Mouse (Mus musculus): Measurements from ENCODE around the gene Pim3. TPM values are rescaled to one million over a fixed set of nuclear protein-coding genes. Genes with fewer than 3 reads are reported as not detected.
A peak's percentile ranks its signal among the peaks of the same experiment; 100 is the strongest.

Pim3 gene
- polyA plus RNA-seq, 1 experiment = 55.0 TPM

DNA sequence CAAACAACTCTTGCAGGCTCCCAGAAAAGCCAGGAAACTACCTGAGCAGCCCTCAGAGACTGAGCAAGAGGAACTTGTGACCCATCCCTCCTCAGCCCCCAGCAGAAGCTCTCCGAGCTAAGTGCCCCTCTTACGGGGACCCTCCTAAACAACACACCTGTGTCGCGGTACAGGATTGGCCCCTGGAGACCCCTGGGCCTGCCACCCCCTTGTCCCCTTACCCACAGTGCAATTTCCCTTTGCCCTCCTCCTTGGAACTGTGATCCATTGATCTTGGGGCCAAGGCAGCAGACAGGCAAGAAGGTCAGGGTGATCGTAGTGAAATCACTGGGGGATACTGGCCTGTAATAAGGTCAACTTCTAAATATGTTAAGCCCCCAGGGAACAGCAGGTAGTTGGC is 25.4 kb upstream of the Pim3 start:
- no peak overlapping the region for H3K4me3 ChIP-seq (replicated peaks; ENCODE audit: extremely low read depth, low read depth, low read length)
- DNase-seq = no peak
- H3K4me1 ChIP-seq (ENCODE audit: control insufficient read depth, insufficient read depth, low read length) = peaks cover 15% of the 10 kb centered on the region
- WGBS = 66% methylated on average over 5 of the region's 5 CpGs
- TF ChIP-seq POLR2A (IDR thresholded peaks at IDR 0.05; ENCODE audit: borderline replicate concordance, extremely low read depth, low read depth, low read length) (no peak), CTCF (IDR thresholded peaks at IDR 0.05; ENCODE audit: insufficient read depth, low read length) (no peak)

DNA sequence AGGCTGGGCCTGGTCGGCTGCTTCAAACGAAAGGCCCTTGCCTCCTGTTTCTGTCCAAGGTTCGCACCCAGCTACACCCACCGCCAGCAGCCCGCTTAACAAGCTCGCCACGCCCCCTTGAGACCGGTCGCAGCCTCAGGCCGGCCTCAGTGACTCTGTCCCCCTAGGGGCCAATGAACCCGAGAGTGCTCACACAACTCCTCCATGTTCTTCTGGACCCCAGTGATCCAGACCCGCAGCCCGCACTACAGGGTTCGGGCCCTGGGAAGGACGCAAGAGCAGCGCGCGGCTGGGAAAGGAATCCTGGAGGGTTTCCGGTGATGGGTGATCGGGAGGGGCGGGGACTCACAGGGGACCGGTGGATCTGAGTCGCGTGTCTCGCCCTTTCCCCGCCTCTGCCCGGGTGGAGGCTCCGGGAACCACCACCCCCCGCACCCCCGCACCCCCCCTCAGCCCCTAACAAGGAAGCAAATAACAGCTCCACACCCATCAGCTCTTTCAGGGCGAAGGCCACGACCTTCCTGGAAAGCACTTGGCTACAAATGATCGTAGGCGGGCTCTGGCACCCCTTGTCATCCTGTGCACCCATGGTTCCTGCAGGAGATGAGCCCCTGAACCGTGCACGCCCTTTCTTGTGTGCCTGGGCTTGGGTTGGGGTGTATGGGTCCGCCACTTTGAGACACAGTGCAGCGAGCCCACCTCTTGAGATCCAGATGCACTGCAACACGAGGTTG is 24.6 kb upstream of the Pim3 start:
- H3K4me1 ChIP-seq (ENCODE audit: control insufficient read depth, insufficient read depth, low read length) = peaks cover 15% of the 10 kb centered on the region
- DNase-seq = peak; percentile 76
- WGBS = under 1% methylated on average over 39 of the region's 39 CpGs
- peak overlapping the region; percentile 64 for H3K4me3 ChIP-seq (replicated peaks; ENCODE audit: extremely low read depth, low read depth, low read length)
- TF ChIP-seq POLR2A (IDR thresholded peaks at IDR 0.05; ENCODE audit: borderline replicate concordance, extremely low read depth, low read depth, low read length) (peak; percentile 49; the same call in 1 of the 2 replicates), CTCF (IDR thresholded peaks at IDR 0.05; ENCODE audit: insufficient read depth, low read length) (0 out of 2 replicates have a peak, but pooled peaks have one; percentile 11)

DNA sequence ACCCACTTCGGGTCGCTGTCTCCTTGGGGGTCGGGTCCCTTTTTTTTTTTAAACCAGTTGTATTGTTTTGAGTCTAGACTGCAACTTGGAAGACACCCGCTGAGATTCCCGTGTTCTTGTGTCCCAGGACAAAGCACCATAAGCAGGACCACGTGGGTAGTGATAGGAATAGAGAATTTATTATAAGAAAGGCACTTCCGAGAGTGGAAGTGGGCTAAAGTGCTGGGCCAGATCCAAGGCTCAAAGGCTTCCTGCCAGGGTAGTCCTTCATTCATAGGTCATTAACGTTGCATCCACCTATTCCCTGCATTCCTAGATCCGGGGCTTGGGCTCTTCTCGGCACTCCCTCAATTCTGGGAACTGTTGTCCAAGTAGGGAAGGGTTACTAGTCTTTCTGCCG is 24.0 kb upstream of the Pim3 start:
- peaks cover 15% of the 10 kb centered on the region for H3K4me1 ChIP-seq (ENCODE audit: control insufficient read depth, insufficient read depth, low read length)
- TF ChIP-seq POLR2A (IDR thresholded peaks at IDR 0.05; ENCODE audit: borderline replicate concordance, extremely low read depth, low read depth, low read length) (no peak), CTCF (IDR thresholded peaks at IDR 0.05; ENCODE audit: insufficient read depth, low read length) (no peak)
- DNase-seq = no peak
- WGBS = under 1% methylated on average over 11 of the region's 11 CpGs
- H3K4me3 ChIP-seq (replicated peaks; ENCODE audit: extremely low read depth, low read depth, low read length) = peak overlapping the region; percentile 25

DNA sequence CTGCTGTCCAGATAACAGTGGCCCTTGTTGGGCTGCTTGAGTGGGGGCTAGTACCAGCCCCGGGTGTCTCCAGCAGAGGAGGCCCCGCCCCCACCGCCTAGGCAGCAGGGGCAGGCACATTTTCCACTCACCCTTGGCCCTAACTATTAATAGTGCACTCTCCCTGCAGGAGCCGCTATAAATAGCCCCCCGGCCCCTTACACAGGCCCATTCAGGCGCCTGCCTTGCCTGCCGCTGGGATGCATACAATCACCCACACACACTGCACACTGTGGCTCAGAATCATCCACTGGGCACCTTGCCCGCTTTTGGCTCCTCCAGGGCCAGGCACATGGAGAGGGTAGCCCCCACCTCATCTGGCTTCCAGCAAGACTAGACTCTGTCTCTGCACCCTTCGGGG is 22.7 kb upstream of the Pim3 start:
- Histone ChIP-seq H3K4me1 (ENCODE audit: control insufficient read depth, insufficient read depth, low read length) (peaks cover 15% of the 10 kb centered on the region), H3K4me3 (replicated peaks; ENCODE audit: extremely low read depth, low read depth, low read length) (no peak overlapping the region)
- DNase-seq = no peak
- WGBS = 25% methylated on average over 9 of the region's 9 CpGs
- peak; percentile 38; the same call in 1 of the 2 replicates for TF ChIP-seq POLR2A (IDR thresholded peaks at IDR 0.05; ENCODE audit: borderline replicate concordance, extremely low read depth, low read depth, low read length)
- TF ChIP-seq CTCF (IDR thresholded peaks at IDR 0.05; ENCODE audit: insufficient read depth, low read length) = no peak

DNA sequence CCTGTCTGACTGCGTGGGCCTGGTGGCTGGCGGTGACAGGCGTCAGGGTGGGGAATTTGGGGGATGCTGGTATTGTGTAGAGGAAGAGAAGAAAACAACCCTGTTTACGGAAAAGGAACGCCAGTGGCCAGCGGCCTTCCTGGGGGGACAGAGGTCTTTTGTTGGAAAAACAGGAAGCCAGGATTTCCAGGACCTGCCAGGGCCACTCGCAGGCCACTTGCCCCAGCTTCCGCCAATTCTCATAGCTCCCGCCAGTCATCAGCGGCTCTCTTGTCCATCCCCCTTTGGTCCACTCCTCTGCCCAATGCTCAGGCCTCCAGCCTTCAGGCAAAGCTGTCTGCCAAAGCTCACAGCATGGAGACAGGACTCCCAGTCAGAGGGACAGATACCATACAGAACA is 21.9 kb upstream of the Pim3 start:
- DNase-seq = no peak
- peaks cover 15% of the 10 kb centered on the region for H3K4me1 ChIP-seq (ENCODE audit: control insufficient read depth, insufficient read depth, low read length)
- no peak overlapping the region for H3K4me3 ChIP-seq (replicated peaks; ENCODE audit: extremely low read depth, low read depth, low read length)
- 55% methylated on average over 10 of the region's 10 CpGs for WGBS
- no peak for TF ChIP-seq CTCF (IDR thresholded peaks at IDR 0.05; ENCODE audit: insufficient read depth, low read length)
- peak; percentile 39; the same call in 1 of the 2 replicates for TF ChIP-seq POLR2A (IDR thresholded peaks at IDR 0.05; ENCODE audit: borderline replicate concordance, extremely low read depth, low read depth, low read length)

DNA sequence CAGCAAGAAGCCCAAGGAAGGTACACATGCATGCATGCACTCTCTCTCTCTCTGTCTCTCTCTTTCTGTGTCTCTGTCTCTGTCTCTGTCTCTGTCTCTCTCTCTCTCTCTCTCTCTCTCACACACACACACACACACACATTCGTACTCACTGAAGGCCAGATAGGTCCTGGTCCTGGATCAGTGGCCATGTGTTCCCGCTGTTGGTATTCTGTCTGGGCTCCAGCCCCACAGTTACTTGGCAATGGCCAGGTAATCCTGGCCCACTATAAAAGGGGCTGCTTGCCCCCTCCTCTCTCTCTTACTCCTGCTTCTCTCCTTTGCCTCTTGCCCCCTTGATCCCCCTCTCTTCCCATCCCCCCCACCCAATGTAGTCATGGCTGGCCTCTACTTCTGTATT is 20.8 kb upstream of the Pim3 start:
- DNase-seq = no peak
- H3K4me1 ChIP-seq (ENCODE audit: control insufficient read depth, insufficient read depth, low read length) = peaks cover 15% of the 10 kb centered on the region
- WGBS = 83% methylated on average over 2 of the region's 2 CpGs
- no peak overlapping the region for H3K4me3 ChIP-seq (replicated peaks; ENCODE audit: extremely low read depth, low read depth, low read length)
- TF ChIP-seq POLR2A (IDR thresholded peaks at IDR 0.05; ENCODE audit: borderline replicate concordance, extremely low read depth, low read depth, low read length) (no peak), CTCF (IDR thresholded peaks at IDR 0.05; ENCODE audit: insufficient read depth, low read length) (no peak)

DNA sequence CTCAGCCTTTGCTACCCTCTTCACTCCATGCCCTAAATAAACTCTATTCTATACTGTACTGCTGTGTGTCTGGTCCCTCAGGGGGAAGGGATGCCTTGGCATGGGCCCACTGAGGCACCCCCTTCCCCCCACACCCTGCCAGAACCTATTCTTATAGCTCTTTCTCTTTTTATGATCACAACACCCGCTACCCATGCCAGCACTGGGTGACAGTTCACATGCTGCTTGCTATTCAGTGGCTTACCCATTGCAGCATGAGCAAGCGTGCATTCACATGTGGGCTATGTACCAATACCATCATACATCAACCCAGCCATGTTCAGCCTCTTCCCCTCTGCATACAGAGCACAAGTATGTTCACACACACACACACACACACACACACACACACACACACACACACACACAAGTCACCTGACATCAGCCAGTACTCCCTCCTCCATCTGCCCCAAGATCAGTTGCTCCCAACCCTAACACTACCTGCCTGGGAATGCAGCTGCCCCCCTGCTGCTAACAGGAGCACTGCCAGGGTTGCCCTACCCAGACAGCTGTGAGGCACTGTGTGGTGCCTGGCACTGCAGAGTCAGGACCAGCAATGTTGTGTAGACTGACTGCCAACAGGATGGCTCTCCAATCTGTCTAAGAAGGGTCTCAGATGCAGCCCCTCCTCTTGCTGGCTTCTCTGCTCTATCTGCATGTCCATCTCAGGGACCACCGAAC is 20.2 kb upstream of the Pim3 start:
- no peak overlapping the region for H3K4me3 ChIP-seq (replicated peaks; ENCODE audit: extremely low read depth, low read depth, low read length)
- DNase-seq = no peak
- peaks cover 15% of the 10 kb centered on the region for H3K4me1 ChIP-seq (ENCODE audit: control insufficient read depth, insufficient read depth, low read length)
- WGBS = 95% methylated on average over 3 of the region's 3 CpGs
- TF ChIP-seq CTCF (IDR thresholded peaks at IDR 0.05; ENCODE audit: insufficient read depth, low read length) (no peak), POLR2A (IDR thresholded peaks at IDR 0.05; ENCODE audit: borderline replicate concordance, extremely low read depth, low read depth, low read length) (no peak)

DNA sequence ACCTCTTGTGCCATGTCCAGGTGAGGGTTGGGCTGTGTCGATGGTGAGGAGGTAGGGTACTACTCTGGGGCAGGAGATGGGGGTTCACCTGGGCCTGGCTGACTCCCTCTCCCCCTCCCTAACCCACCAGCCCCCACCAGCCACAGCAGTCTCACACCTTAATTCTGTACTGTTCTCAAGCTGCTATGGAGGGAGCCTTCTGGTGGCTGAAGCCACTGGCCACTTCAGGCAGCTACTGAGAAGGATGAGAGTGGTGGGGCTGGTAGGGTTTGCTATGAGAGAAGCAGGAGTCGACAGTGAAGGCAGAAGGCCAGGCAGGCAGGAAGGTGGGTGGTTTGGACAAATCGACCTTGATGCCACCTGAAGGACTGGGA is 19.7 kb upstream of the Pim3 start:
- Histone ChIP-seq H3K4me1 (ENCODE audit: control insufficient read depth, insufficient read depth, low read length) (peaks cover 15% of the 10 kb centered on the region), H3K4me3 (replicated peaks; ENCODE audit: extremely low read depth, low read depth, low read length) (no peak overlapping the region)
- WGBS = 69% methylated on average over 3 of the region's 3 CpGs
- DNase-seq = no peak
- TF ChIP-seq CTCF (IDR thresholded peaks at IDR 0.05; ENCODE audit: insufficient read depth, low read length) (no peak), POLR2A (IDR thresholded peaks at IDR 0.05; ENCODE audit: borderline replicate concordance, extremely low read depth, low read depth, low read length) (no peak)

DNA sequence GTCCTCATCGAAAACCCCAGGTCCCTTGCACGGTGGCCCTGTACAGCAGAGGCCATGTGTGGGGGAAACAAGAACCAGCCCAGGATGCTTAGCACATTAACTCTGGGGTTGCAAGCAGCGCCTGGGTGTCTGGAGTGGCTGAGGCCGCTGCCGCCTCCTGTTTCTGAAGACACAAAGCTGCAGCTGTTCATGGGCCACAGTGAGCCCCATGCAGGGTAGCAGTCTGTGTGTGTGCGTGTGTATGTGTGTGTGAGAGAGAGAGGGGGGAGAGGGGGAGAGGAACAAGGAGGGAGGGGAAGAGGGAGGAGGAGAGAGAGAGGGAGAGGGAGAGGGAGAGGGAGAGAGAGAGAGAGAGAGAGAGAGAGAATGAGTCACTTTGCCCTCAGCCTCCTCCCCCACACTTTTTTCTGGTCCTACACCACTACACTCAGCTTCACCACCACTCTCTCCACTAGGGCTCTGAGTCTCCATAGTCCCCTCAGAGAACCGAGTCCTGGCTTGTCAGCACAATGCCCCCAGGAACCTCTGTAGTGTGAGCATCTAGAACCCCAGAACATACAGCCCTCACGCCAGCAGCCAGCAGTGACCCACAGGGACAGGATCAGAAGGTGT is 18.4 kb upstream of the Pim3 start:
- WGBS = 52% methylated on average over 8 of the region's 8 CpGs

More for the DNA sequence above, 18.4 kb upstream of the Pim3 start:
- Histone ChIP-seq H3K4me3 (replicated peaks; ENCODE audit: extremely low read depth, low read depth, low read length) (no peak overlapping the region), H3K4me1 (ENCODE audit: control insufficient read depth, insufficient read depth, low read length) (peaks cover 10% of the 10 kb centered on the region)
- no peak for DNase-seq
- TF ChIP-seq POLR2A (IDR thresholded peaks at IDR 0.05; ENCODE audit: borderline replicate concordance, extremely low read depth, low read depth, low read length) = no peak
- no peak for TF ChIP-seq CTCF (IDR thresholded peaks at IDR 0.05; ENCODE audit: insufficient read depth, low read length)

All from lung, adult 2 months (tissue).